Mouse (Mus musculus): ENCODE measurements around the gene Anxa3.

- TF ChIP-seq NELFE (IDR thresholded peaks at IDR 0.05; ENCODE audit: low read depth, low read length) (no peak), POLR2AphosphoS5 (IDR thresholded peaks at IDR 0.05; ENCODE audit: borderline replicate concordance, low read depth, low read length) (no peak), ZKSCAN1 (IDR thresholded peaks at IDR 0.05; ENCODE audit: low read depth, low read length) (no peak)
These were observed 4.3 kb downstream of the Anxa3 start for GRCm38 (mm10) chr5:96797465-96797864.
